Mouse (Mus musculus) lung, postnatal 0 days (tissue): ENCODE data around the gene Slc46a3. TPM values are rescaled to one million over a fixed set of nuclear protein-coding genes. Genes with fewer than 3 reads are reported as not detected.

Experiments
- ATAC-seq: fragments of 200-750 bp; cut with Nextera tagmentation; 2 replicates; pipeline ENCODE4 v1.8.0; 2017; ENCODE audit warnings: moderate library complexity
- DNase-seq: peaks from one replicate; pipeline ENCODE4 v3.0.0-alpha.2; 2016; ENCODE audit warnings: low spot score
- H3K27ac ChIP-seq: fragments of 300-500 bp; sonication (generic); 2 replicates; pipeline ENCODE4 v1.5.1; 2014; ENCODE audit warnings: antibody characterized with exemption, mild to moderate bottlenecking, low read length, mixed read lengths
- H3K27me3 ChIP-seq: fragments of 300-500 bp; sonication (generic); replicated peaks from 2 replicates; pipeline ENCODE4 v1.6.1; 2014; ENCODE audit warnings: low read length, mixed read lengths; ENCODE audit not compliant: insufficient read depth
- H3K36me3 ChIP-seq: fragments of 300-500 bp; sonication (generic); 2 replicates; pipeline ENCODE4 v1.6.1; 2014; ENCODE audit warnings: low read length, mixed read lengths; ENCODE audit not compliant: insufficient read depth
- H3K4me1 ChIP-seq: fragments of 300-500 bp; sonication (generic); 2 replicates; pipeline ENCODE4 v1.6.1; 2014; ENCODE audit warnings: antibody characterized with exemption, low read depth, low read length, mixed read lengths; ENCODE audit not compliant: insufficient read depth
- H3K4me2 ChIP-seq: fragments of 300-500 bp; sonication (generic); replicated peaks from 2 replicates; pipeline ENCODE4 v1.6.1; 2014; ENCODE audit warnings: low read depth, mild to moderate bottlenecking, low read length, moderate library complexity, mixed read lengths
- H3K4me3 ChIP-seq: fragments of 300-500 bp; sonication (generic); 2 replicates; pipeline ENCODE4 v1.5.1; 2014; ENCODE audit warnings: low read depth, low read length
- H3K9ac ChIP-seq: fragments of 300-500 bp; sonication (generic); replicated peaks from 2 replicates; pipeline ENCODE4 v1.6.1; 2014; ENCODE audit warnings: low read depth, mild to moderate bottlenecking
- H3K9me3 ChIP-seq: fragments of 300-500 bp; sonication (generic); 2 replicates; pipeline ENCODE4 v1.6.1; 2016; ENCODE audit warnings: low read length, mixed read lengths
- CTCF ChIP-seq: IDR thresholded peaks from 2 replicates; pipeline ENCODE4 v1.5.1; 2016; ENCODE audit warnings: antibody characterized with exemption, mild to moderate bottlenecking
- EP300 ChIP-seq: IDR thresholded peaks from 2 replicates; pipeline ENCODE4 v1.6.1; 2016; ENCODE audit warnings: antibody characterized with exemption, mild to moderate bottlenecking, control low read depth
- WGBS: fragments of 180-500 bp; shearing (Covaris S2); extraction: QIAGEN DNeasy Blood & Tissue Kit; methylation state at CpG from one replicate; pipeline ENCODE4 v1.1.7; 2014; 5-methylcytosine and 5-hydroxymethylcytosine counted together
- polyA plus RNA-seq: library from polyadenylated mRNA; unstranded; fragments of >200 nt; fragmentation: Nextera tagmentation; extraction: Ambion mirVana; gene quantifications from 2 replicates; pipeline ENCODE4 v1.2.1, GENCODE M21; 2015

Slc46a3 gene
- polyA plus RNA-seq, 1 experiment from 2014 or later, result 9.4 TPM

- Histone ChIP-seq H3K4me1 (no peaks in the 10 kb centered on the region), H3K9me3 (no peaks in the 10 kb centered on the region), H3K27me3 (no peaks in the 10 kb centered on the region), H3K36me3 (no peaks in the 10 kb centered on the region), H3K9ac (no peak overlapping the region), H3K4me3 (no peak overlapping the region), H3K27ac (no peak overlapping the region), H3K4me2 (no peak overlapping the region)
- WGBS, result 53% methylated on average over 7 of the region's 7 CpGs
- DNase-seq, result no peak
- ATAC-seq, result no peak
- TF ChIP-seq EP300 (no peak), CTCF (no peak)
These were observed 44.4 kb downstream of the Slc46a3 start for GRCm38 (mm10) chr5:147850194-147850593.

- TF ChIP-seq EP300 (no peak), CTCF (peak; percentile 86)
- ATAC-seq, result peak; percentile 56; the same call in 1 of the 2 replicates
- Histone ChIP-seq H3K4me2 (no peak overlapping the region), H3K27me3 (no peaks in the 10 kb centered on the region), H3K4me1 (no peaks in the 10 kb centered on the region), H3K36me3 (no peaks in the 10 kb centered on the region), H3K4me3 (no peak overlapping the region), H3K9me3 (no peaks in the 10 kb centered on the region), H3K9ac (no peak overlapping the region), H3K27ac (no peak overlapping the region)
- peak; percentile 72 for DNase-seq
- 20% methylated on average over 16 of the region's 16 CpGs for WGBS
These were observed 46.3 kb downstream of the Slc46a3 start for GRCm38 (mm10) chr5:147848164-147848863.

DNA sequence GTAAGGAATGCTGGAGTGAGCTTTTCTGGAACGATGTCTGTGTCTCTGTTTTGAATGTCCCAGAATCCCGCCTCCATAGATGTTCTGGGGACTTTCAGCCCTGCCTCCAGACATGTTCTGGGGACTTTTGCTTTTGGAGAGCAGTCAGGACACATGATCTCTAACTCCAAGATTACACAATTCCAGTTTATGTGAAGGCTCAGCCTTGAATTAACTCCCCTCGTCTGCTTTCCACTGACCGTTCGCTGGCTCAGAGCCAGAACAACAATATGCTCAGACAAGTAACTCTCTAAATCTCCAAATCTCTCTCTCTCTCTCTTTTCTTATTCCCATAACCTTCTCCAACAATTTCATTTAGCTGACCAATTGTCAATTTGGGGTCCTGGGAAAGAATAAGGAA lies 47.3 kb downstream of the Slc46a3 start:
- H3K36me3 ChIP-seq, result no peaks in the 10 kb centered on the region
- no peak overlapping the region for H3K9ac ChIP-seq
- H3K27ac ChIP-seq, result no peak overlapping the region
- ATAC-seq (peak; percentile 41; the same call in 1 of the 2 replicates), DNase-seq (peak; percentile 78)
- TF ChIP-seq EP300 (no peak), CTCF (no peak)
- no peaks in the 10 kb centered on the region for H3K9me3 ChIP-seq
- H3K4me1 ChIP-seq, result no peaks in the 10 kb centered on the region
- no peak overlapping the region for H3K4me2 ChIP-seq
- no peaks in the 10 kb centered on the region for H3K27me3 ChIP-seq
- H3K4me3 ChIP-seq, result no peak overlapping the region
- 47% methylated on average over 5 of the region's 5 CpGs for WGBS

DNA sequence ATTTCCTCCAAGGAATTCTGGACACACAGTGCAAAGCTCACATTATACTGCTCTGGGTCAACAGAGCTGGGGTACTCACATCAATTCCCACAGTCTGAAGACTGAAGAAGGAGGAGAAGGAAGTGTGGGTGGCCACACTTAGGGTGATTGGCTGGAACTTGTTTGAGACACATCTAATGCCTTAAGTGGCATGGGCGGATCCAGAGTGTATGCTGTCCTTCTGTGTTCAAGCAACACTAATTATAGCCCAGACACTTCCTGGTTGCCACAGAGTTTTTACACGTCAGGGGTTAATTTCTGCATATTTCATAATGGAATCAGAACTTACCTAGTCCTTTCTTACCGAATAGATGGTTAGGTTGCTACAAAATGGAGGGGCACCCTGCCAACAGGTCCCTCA lies 49.3 kb downstream of the Slc46a3 start:
- H3K4me3 ChIP-seq, result no peak overlapping the region
- H3K9ac ChIP-seq, result no peak overlapping the region
- H3K27me3 ChIP-seq, result no peaks in the 10 kb centered on the region
- no peak overlapping the region for H3K4me2 ChIP-seq
- no peaks in the 10 kb centered on the region for H3K4me1 ChIP-seq
- TF ChIP-seq EP300, result no peak
- no peak for TF ChIP-seq CTCF
- H3K27ac ChIP-seq, result no peak overlapping the region
- DNase-seq (no peak), ATAC-seq (0 out of 2 replicates have a peak, but pooled peaks have one; percentile 25)
- H3K9me3 ChIP-seq, result no peaks in the 10 kb centered on the region
- 65% methylated on average over 3 of the region's 3 CpGs for WGBS
- H3K36me3 ChIP-seq, result no peaks in the 10 kb centered on the region

DNA sequence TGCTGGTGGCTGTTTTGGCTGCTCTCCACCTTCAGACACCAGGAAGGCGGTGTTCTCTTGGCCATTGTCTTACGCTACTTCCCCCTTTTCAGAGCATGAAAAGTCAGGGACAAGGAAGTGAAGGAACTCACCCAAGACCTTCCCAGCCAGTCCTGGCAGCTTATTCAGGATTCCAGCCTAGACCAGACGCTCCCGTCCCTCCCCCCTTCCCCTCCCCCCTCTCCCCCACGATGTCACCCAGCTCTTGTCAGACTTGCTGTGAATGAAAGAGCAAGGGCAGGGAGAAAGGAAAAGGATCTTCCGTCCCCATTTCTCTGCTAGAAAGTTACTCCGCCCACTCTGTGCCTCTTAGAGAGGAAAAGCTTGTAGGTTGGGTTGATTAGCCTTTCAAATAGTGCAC lies 51.3 kb downstream of the Slc46a3 start:
- Histone ChIP-seq H3K4me2 (no peak overlapping the region), H3K27ac (no peak overlapping the region), H3K4me1 (no peaks in the 10 kb centered on the region), H3K9me3 (no peaks in the 10 kb centered on the region), H3K36me3 (no peaks in the 10 kb centered on the region), H3K9ac (no peak overlapping the region), H3K27me3 (no peaks in the 10 kb centered on the region), H3K4me3 (no peak overlapping the region)
- WGBS, result 48% methylated on average over 7 of the region's 7 CpGs
- ATAC-seq (no peak), DNase-seq (peak; percentile 10)
- no peak for TF ChIP-seq EP300
- TF ChIP-seq CTCF, result no peak

- DNase-seq (no peak), ATAC-seq (peak; percentile 25; the same call in 1 of the 2 replicates)
- Histone ChIP-seq H3K27me3 (no peaks in the 10 kb centered on the region), H3K9me3 (no peaks in the 10 kb centered on the region), H3K4me3 (no peak overlapping the region), H3K9ac (no peak overlapping the region), H3K36me3 (no peaks in the 10 kb centered on the region), H3K27ac (no peak overlapping the region), H3K4me1 (no peaks in the 10 kb centered on the region), H3K4me2 (no peak overlapping the region)
- TF ChIP-seq CTCF (no peak), EP300 (no peak)
- 87% methylated on average over 12 of the region's 12 CpGs for WGBS
These were observed 55.2 kb downstream of the Slc46a3 start for GRCm38 (mm10) chr5:147839418-147839817.
